Mouse (Mus musculus) natural killer cell, adult 2 months (primary cell): Measurements from ENCODE around the gene Odf3b.

Experiments used
- DNase-seq, 2 experiments: peaks; one replicate each; pipeline ENCODE4 v3.0.0; 2022; ENCODE audit warnings: low spot score in 2 of 2

The Odf3b gene

GRCm38 (mm10) chr15:89374801-89375534 lies 4.1 kb downstream of the Odf3b start:
- DNase-seq: no peak

- no peak for DNase-seq
These were observed 4.7 kb downstream of the Odf3b start for GRCm38 (mm10) chr15:89374340-89374739.

- peak; percentile 87 to 91 for DNase-seq
These were observed 5.3 kb downstream of the Odf3b start, which contains the start of gene Sco2 for GRCm38 (mm10) chr15:89373762-89374248. Gene Sco2 (minus strand): TSS chr15:89373846.

- peak; percentile 83 to 90 for DNase-seq
These were observed 5.9 kb downstream of the Odf3b start for GRCm38 (mm10) chr15:89373027-89373761.

- DNase-seq: no peak
These were observed 6.5 kb downstream of the Odf3b start for GRCm38 (mm10) chr15:89372536-89372935.

GRCm38 (mm10) chr15:89372068-89372467 lies 7.0 kb downstream of the Odf3b start:
- DNase-seq: no peak

GRCm38 (mm10) chr15:89365141-89365551 lies 13.9 kb downstream of the Odf3b start:
- DNase-seq: no peak

GRCm38 (mm10) chr15:89363051-89363450 lies 16.0 kb downstream of the Odf3b start:
- no peak for DNase-seq

GRCm38 (mm10) chr15:89358784-89359183 lies 20.3 kb downstream of the Odf3b start:
- DNase-seq: no peak

- DNase-seq: peak in 1 of 2 experiments; percentile 45
These were observed 22.7 kb downstream of the Odf3b start for GRCm38 (mm10) chr15:89356372-89356771.

GRCm38 (mm10) chr15:89355241-89356187 lies 23.6 kb downstream of the Odf3b start, which contains the start of the genes Lmf2 and Ncaph2:
Gene Lmf2 (minus strand): TSS chr15:89355659.
Gene Ncaph2 (plus strand): TSS chr15:89355719.
- DNase-seq: peak; percentile 95

GRCm38 (mm10) chr15:89354455-89354854 lies 24.6 kb downstream of the Odf3b start:
- DNase-seq: no peak

- no peak for DNase-seq
These were observed 25.2 kb downstream of the Odf3b start for GRCm38 (mm10) chr15:89353837-89354236.

DNA sequence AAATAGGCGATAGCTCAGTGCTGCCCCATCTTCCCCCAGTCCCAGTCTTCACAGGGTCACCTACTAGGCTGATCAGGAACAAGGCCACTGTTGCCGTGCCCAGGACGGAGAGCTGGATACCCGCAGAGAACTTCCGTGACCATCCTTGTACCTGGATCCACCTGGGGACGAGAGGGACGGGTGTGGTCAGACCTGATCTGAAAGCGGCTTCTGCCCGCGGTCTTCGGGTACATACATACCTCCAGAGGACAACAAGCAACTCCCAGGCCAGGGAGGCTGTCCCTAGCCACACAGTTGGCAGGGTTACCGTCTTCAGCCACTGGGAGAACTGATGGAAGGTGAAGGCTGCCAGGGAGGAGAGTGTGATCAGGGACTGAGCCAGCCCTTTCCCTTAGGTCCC lies 26.3 kb downstream of the Odf3b start:
- DNase-seq: no peak

GRCm38 (mm10) chr15:89352054-89352453 lies 27.0 kb downstream of the Odf3b start:
- no peak for DNase-seq

DNA sequence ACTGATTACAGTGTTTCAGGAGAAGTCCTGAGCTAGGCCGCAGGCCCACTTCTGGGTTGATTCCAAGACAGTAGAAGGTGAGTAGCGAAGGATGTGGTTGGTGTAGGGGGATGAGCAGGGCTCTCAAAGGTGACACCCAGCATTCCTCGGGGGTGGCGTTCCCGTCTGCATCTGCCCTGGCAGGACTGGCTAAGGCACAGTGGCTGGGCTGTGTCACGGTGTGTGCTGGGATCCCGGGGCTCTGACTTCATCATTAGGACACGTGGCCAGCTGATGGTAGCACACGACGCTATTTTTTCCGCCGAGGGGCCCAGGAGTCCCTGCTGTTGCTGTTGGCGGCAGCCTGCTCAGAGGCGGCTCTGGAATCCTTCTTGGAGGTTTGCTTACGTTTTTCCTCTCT lies 27.8 kb downstream of the Odf3b start:
- no peak for DNase-seq

DNA sequence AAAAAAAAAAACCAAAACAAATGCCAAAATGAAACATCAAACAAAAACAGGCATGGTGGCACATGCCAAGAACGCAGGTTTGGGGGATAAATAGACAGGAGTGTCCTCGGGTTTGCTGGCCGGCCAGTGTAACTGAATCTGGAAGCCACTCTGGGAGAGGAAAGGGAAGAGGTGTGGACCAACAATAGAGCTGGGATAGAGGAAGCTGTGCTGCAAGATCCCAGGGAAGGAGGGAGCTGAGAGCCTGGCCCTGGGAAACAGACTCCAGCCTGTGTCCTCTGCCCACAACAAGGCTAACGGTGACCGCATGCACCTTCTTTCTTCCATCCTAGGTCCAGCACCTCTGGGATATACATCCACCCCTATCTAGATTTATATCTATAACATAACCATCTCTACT lies 28.6 kb downstream of the Odf3b start:
- no peak for DNase-seq

GRCm38 (mm10) chr15:89343325-89343724 lies 35.8 kb downstream of the Odf3b start:
- DNase-seq: no peak

- no peak for DNase-seq
These were observed 37.4 kb downstream of the Odf3b start for GRCm38 (mm10) chr15:89341678-89342077.

GRCm38 (mm10) chr15:89340136-89340535 lies 38.9 kb downstream of the Odf3b start:
- DNase-seq: no peak

DNA sequence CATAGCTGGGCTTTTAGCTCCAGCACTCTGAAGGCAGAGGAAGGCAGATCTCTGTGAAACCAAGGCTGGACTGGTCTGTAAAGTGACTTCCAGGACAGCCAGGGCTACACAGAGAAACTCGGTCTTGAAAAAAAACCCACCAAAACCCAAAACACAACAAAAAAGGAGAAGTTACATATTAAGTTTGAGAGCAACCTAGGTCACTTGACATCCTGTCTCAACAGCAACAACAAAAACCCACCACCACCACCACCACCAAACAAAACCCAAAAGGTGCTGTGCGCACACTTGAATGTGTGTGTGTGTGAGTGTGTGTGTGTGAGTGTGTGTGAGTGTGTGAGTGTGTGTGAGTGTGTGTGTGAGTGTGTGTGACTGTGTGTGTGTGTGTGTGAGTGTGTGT lies 39.4 kb downstream of the Odf3b start:
- DNase-seq: peak in 1 of 2 experiments; percentile 60

GRCm38 (mm10) chr15:89336422-89336821 lies 42.7 kb downstream of the Odf3b start:
- no peak for DNase-seq
